Mouse (Mus musculus) myocyte (in vitro differentiated cells): Measurements from ENCODE around the gene C530025M09Rik. TPM values are rescaled to one million over a fixed set of nuclear protein-coding genes. Genes with fewer than 3 reads are reported as not detected.

Experiments
- H3K27me3 ChIP-seq: one replicate; pipeline ENCODE4 v1.6.1; 2011; ENCODE audit not compliant: control insufficient read depth, insufficient read depth, insufficient read length
- H3K36me3 ChIP-seq: one replicate; pipeline ENCODE4 v1.6.1; 2011; ENCODE audit not compliant: control insufficient read depth, insufficient read depth
- H3K4me2 ChIP-seq: one replicate; pipeline ENCODE4 v1.6.1; 2011; ENCODE audit warnings: low read depth, control low read depth
- H3K4me3 ChIP-seq: one replicate; pipeline ENCODE4 v1.5.1; 2011; ENCODE audit warnings: mild to moderate bottlenecking, control low read depth, moderate library complexity
- H3K79me2 ChIP-seq: one replicate; pipeline ENCODE4 v1.6.1; 2011; ENCODE audit not compliant: control insufficient read depth, insufficient read depth
- H3ac ChIP-seq: one replicate; pipeline ENCODE4 v1.6.1; 2011; ENCODE audit not compliant: control insufficient read depth, insufficient read length
- CEBPB ChIP-seq: IDR thresholded peaks from 2 replicates; pipeline ENCODE4 v1.6.1; 2011; ENCODE audit warnings: mild to moderate bottlenecking, moderate library complexity; ENCODE audit not compliant: poor library complexity, insufficient read depth, severe bottlenecking
- E2F4 ChIP-seq: IDR thresholded peaks from one replicate; pipeline ENCODE4 v1.6.1; 2011; ENCODE audit warnings: mild to moderate bottlenecking, control low read depth, moderate library complexity; ENCODE audit not compliant: insufficient read depth
- MAX ChIP-seq: IDR thresholded peaks from one replicate; pipeline ENCODE4 v1.6.1; 2011; ENCODE audit warnings: low read depth, mild to moderate bottlenecking, control low read depth
- MYOD1 ChIP-seq, 3 experiments: IDR thresholded peaks; one replicate each; pipeline ENCODE4 v1.6.1; 2011; ENCODE audit warnings: control low read depth in 2 of 3, low read depth in 2 of 3, mild to moderate bottlenecking in 2 of 3, moderate library complexity in 1 of 3; ENCODE audit not compliant: insufficient read length in 2 of 3, control insufficient read depth in 1 of 3
- MYOG ChIP-seq, 3 experiments: IDR thresholded peaks; one replicate each; pipeline ENCODE4 v1.6.1; 2011; ENCODE audit warnings: control low read depth in 2 of 3, low read depth in 2 of 3, mild to moderate bottlenecking in 2 of 3; ENCODE audit not compliant: insufficient read length in 2 of 3, control insufficient read depth in 1 of 3, insufficient read depth in 1 of 3
- POLR2A ChIP-seq: IDR thresholded peaks from one replicate; pipeline ENCODE4 v1.6.1; 2011; ENCODE audit warnings: low read depth, mild to moderate bottlenecking, control low read depth, moderate library complexity; ENCODE audit not compliant: insufficient read length
- POLR2AphosphoS2 ChIP-seq: IDR thresholded peaks from one replicate; pipeline ENCODE4 v1.6.1; 2011; ENCODE audit warnings: low read depth, control low read depth; ENCODE audit not compliant: insufficient read length
- REST ChIP-seq: IDR thresholded peaks from one replicate; pipeline ENCODE4 v1.6.1; 2011; ENCODE audit warnings: mild to moderate bottlenecking, control low read depth, moderate library complexity; ENCODE audit not compliant: insufficient read depth, insufficient read length
- SRF ChIP-seq: IDR thresholded peaks from one replicate; pipeline ENCODE4 v1.6.1; 2011; ENCODE audit warnings: low read depth; ENCODE audit not compliant: control insufficient read depth, insufficient read length
- TCF12 ChIP-seq: IDR thresholded peaks from one replicate; pipeline ENCODE4 v1.6.1; 2011; ENCODE audit warnings: mild to moderate bottlenecking, control low read depth; ENCODE audit not compliant: poor library complexity, insufficient read depth, severe bottlenecking
- TCF3 ChIP-seq: IDR thresholded peaks from one replicate; pipeline ENCODE4 v1.6.1; 2011; ENCODE audit warnings: low read depth, control low read depth; ENCODE audit not compliant: insufficient read length
- USF1 ChIP-seq: IDR thresholded peaks from one replicate; pipeline ENCODE4 v1.6.1; 2011; ENCODE audit warnings: low read depth, mild to moderate bottlenecking, control low read depth, moderate library complexity
- polyA plus RNA-seq: library from polyadenylated mRNA; unstranded; fragments of >200 nt; fragmentation: generic; extraction: Trizol; gene quantifications from one replicate; pipeline ENCODE4 v1.2.1, GENCODE M21; 2012; ENCODE audit warnings: missing spikeins

Gene C530025M09Rik
- polyA plus RNA-seq, 1 experiment: not detected

DNA sequence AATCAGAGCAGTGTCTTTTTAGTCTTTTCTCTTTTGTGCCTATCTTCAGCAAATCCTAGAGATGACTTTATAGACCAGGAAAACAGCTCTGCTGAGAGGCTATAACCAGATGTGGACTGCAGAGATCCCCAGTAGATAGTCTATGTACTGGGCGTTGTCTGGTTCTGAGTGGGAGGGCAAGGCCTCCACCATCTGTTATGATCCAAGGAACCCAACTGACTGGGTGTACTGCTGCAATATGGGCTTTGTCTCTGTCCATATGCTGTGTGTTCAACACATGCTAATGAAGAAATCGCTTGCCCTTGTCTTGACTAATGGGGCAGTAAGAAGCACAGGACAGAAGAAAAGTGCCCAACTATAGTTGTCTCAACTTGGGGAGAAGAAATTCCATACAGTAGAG is 25.8 kb downstream of the C530025M09Rik start:
- no peaks in the 10 kb centered on the region for H3K36me3 ChIP-seq
- no peak overlapping the region for H3K4me3 ChIP-seq
- H3K4me2 ChIP-seq: no peak overlapping the region
- no peaks in the 10 kb centered on the region for H3K79me2 ChIP-seq
- TF ChIP-seq CEBPB (no peak), TCF12 (no peak), SRF (no peak), USF1 (no peak), MYOD1 (IDR thresholded peaks at IDR 0.05; ENCODE audit: control insufficient read depth in 1 of 3, insufficient read length in 2 of 3, low read depth in 2 of 3) (no peak), REST (no peak), MAX (no peak), POLR2AphosphoS2 (no peak), TCF3 (no peak)
- no peaks in the 10 kb centered on the region for H3K27me3 ChIP-seq
- H3ac ChIP-seq: no peak overlapping the region

GRCm38 (mm10) chr2:149804599-149805140 is 26.3 kb downstream of the C530025M09Rik start:
- H3K36me3 ChIP-seq: no peaks in the 10 kb centered on the region
- H3K27me3 ChIP-seq: no peaks in the 10 kb centered on the region
- TF ChIP-seq POLR2A (no peak), POLR2AphosphoS2 (no peak), SRF (no peak), TCF3 (no peak), MYOD1 (IDR thresholded peaks at IDR 0.05; ENCODE audit: control insufficient read depth in 1 of 3, insufficient read length in 2 of 3, low read depth in 2 of 3) (no peak), MAX (no peak), REST (no peak)
- H3ac ChIP-seq: no peak overlapping the region
- H3K4me3 ChIP-seq: no peak overlapping the region
- no peak overlapping the region for H3K4me2 ChIP-seq
- no peaks in the 10 kb centered on the region for H3K79me2 ChIP-seq

DNA sequence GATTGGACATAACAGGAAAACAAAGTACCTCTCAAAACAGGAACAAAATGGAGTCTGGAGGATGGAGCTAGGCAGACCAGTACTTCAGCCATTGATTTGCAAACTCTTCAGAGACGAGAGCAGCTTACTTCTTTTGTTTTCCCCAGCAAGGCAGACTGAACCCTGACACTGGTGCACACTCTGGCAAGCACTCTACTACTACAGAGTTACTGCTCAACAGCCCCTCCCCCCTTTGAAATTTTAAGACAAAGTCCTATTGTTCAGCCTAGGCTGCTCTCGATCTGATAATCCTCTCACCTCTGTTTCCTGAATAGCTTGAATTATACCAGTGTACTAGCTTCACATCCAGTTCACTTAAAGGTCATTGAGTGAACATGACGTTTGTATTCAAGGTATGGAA is 32.4 kb downstream of the C530025M09Rik start:
- Histone ChIP-seq H3ac (no peak overlapping the region), H3K27me3 (no peaks in the 10 kb centered on the region), H3K4me3 (no peak overlapping the region), H3K4me2 (no peak overlapping the region), H3K79me2 (no peaks in the 10 kb centered on the region), H3K36me3 (no peaks in the 10 kb centered on the region)
- TF ChIP-seq CEBPB (no peak), USF1 (no peak), POLR2A (no peak), E2F4 (no peak), SRF (no peak), MYOG (IDR thresholded peaks at IDR 0.05; ENCODE audit: control insufficient read depth in 1 of 3, insufficient read depth in 1 of 3, insufficient read length in 2 of 3, low read depth in 2 of 3) (no peak), TCF12 (no peak), MAX (no peak), POLR2AphosphoS2 (no peak), MYOD1 (IDR thresholded peaks at IDR 0.05; ENCODE audit: control insufficient read depth in 1 of 3, insufficient read length in 2 of 3, low read depth in 2 of 3) (no peak), REST (no peak), TCF3 (no peak)

Other genes starting within 250 kb of the C530025M09Rik start
- gene Syndig1, start 2.0 kb downstream of the C530025M09Rik start, polyA plus RNA-seq: not detected